In genomic region chr6:115480322-115481017, GRCm38 (mm10) we compare ENCODE assay signal across 9 mouse cellular contexts.
DNase-seq lines count a peak whose midpoint lies in the region; ATAC-seq lines count a peak whose summit lies in the region.
"Had no signal": no experiment of that assay in that cellular context is flagged by ENCODE, and none has a peak within 500 bp of the region (broad histone marks: within the 10 kb centered on the region; RNA-seq: fewer than 3 reads in every experiment).

No protein-coding gene starts in this region.

- no peak overlapping the region for H3K4me3 ChIP-seq in liver, embryonic 16.5 days (ENCODE audit: low read depth, low read length)
- no peak overlapping the region for H3K4me3 ChIP-seq in stomach, embryonic 15.5 days (replicated peaks)
- no peak overlapping the region for H3K4me3 ChIP-seq in hindbrain, embryonic 11.5 days (ENCODE audit: low read depth, low read length)
- H3K4me3 ChIP-seq: erythroblast, embryonic 14.5 days had no signal

- ATAC-seq in hematopoietic stem cell, adult 5-6 weeks (replicated peaks in 1 of 2; ENCODE audit: insufficient read depth in 1 of 2, low FRiP score in 2 of 2, low TSS enrichment in 1 of 2, low read depth in 1 of 2, poor library complexity in 2 of 2, severe bottlenecking in 2 of 2), result peak; percentile 70 to 79
- ATAC-seq in liver, embryonic 16.5 days (ENCODE audit: low read depth), result peak; percentile 86
- peak; percentile 90 for ATAC-seq in stomach, embryonic 15.5 days (ENCODE audit: insufficient read depth, low FRiP score, low read depth)
- ATAC-seq in hindbrain, embryonic 11.5 days (ENCODE audit: low FRiP score), result no peak

- peak overlapping the region; percentile 25; the same call in 1 of the 2 replicates for H3K4me2 ChIP-seq in liver, embryonic 16.5 days (ENCODE audit: low read depth, low read length)
- 0 out of 2 replicates have a peak overlapping the region, but pooled peaks have one; percentile 10 for H3K4me2 ChIP-seq in stomach, embryonic 15.5 days
- no peak overlapping the region for H3K4me2 ChIP-seq in hindbrain, embryonic 11.5 days (replicated peaks; ENCODE audit: low read depth, low read length)

- 8% methylated on average over 5 of the region's 5 CpGs for WGBS in liver, embryonic 16.5 days (ENCODE audit: insufficient replicate concordance)
- WGBS in stomach, embryonic 15.5 days, result 24% methylated on average over 5 of the region's 5 CpGs
- WGBS in hindbrain, embryonic 11.5 days, result 64% methylated on average over 5 of the region's 5 CpGs

- no peaks in the 10 kb centered on the region for H3K9me3 ChIP-seq in liver, embryonic 16.5 days (replicated peaks; ENCODE audit: control insufficient read depth, low read length)
- no peaks in the 10 kb centered on the region for H3K9me3 ChIP-seq in stomach, embryonic 15.5 days
- no peaks in the 10 kb centered on the region for H3K9me3 ChIP-seq in hindbrain, embryonic 11.5 days (ENCODE audit: control insufficient read depth, low read length)

- peaks cover 10% of the 10 kb centered on the region for H3K4me1 ChIP-seq in liver, embryonic 16.5 days (ENCODE audit: control insufficient read depth, low read depth, low read length)
- peaks cover 11% of the 10 kb centered on the region for H3K4me1 ChIP-seq in stomach, embryonic 15.5 days
- H3K4me1 ChIP-seq in hindbrain, embryonic 11.5 days (replicated peaks; ENCODE audit: control insufficient read depth, insufficient read depth, low read length), result no peaks in the 10 kb centered on the region

- H3K9ac ChIP-seq in liver, embryonic 16.5 days (ENCODE audit: low read depth, low read length), result no peak overlapping the region
- H3K9ac ChIP-seq in stomach, embryonic 15.5 days, result no peak overlapping the region
- no peak overlapping the region for H3K9ac ChIP-seq in hindbrain, embryonic 11.5 days (ENCODE audit: low read depth, low read length)

- DNase-seq in spleen, postnatal 10 days (ENCODE audit: low spot score in 2 of 2), result peak; percentile 14 to 50
- DNase-seq in spleen, adult 18-20 months, result no peak
- peak; percentile 42 for DNase-seq in c-Kit-positive CD71-negative TER-119-negative erythroid progenitor cells, embryonic 14.5 days (ENCODE audit: low read depth)
- DNase-seq in neural tube, embryonic 10.5 days (ENCODE audit: extremely low spot score, low spot score), result no peak
- DNase-seq in hindbrain, embryonic 11.5 days (ENCODE audit: low spot score), result no peak

- no peaks in the 10 kb centered on the region for H3K27me3 ChIP-seq in liver, embryonic 16.5 days (ENCODE audit: control insufficient read depth, insufficient read depth, low read depth, low read length)
- no peaks in the 10 kb centered on the region for H3K27me3 ChIP-seq in stomach, embryonic 15.5 days (replicated peaks)
- H3K27me3 ChIP-seq in hindbrain, embryonic 11.5 days (ENCODE audit: control insufficient read depth, insufficient read depth, low read length), result no peaks in the 10 kb centered on the region

- no peaks in the 10 kb centered on the region for H3K36me3 ChIP-seq in liver, embryonic 16.5 days (ENCODE audit: control insufficient read depth, insufficient read depth)
- no peaks in the 10 kb centered on the region for H3K36me3 ChIP-seq in stomach, embryonic 15.5 days
- H3K36me3 ChIP-seq in hindbrain, embryonic 11.5 days (ENCODE audit: control insufficient read depth, insufficient read depth, low read length), result no peaks in the 10 kb centered on the region

- H3K27ac ChIP-seq in liver, embryonic 16.5 days (ENCODE audit: low read length), result peak overlapping the region; percentile 66
- peak overlapping the region; percentile 88 for H3K27ac ChIP-seq in stomach, embryonic 15.5 days
- no peak overlapping the region for H3K27ac ChIP-seq in hindbrain, embryonic 11.5 days (ENCODE audit: low read depth, low read length)

Comparison
In these comparisons a context has a peak if more than half of its experiments do, and no peak if none do; other contexts are left out.
1. DNase-seq: peak in spleen, postnatal 10 days (2 of 2) and c-Kit-positive CD71-negative TER-119-negative erythroid progenitor cells, embryonic 14.5 days (single experiment); none in spleen, adult 18-20 months (0 of 2), neural tube, embryonic 10.5 days (single experiment) and hindbrain, embryonic 11.5 days (single experiment).